Mouse (Mus musculus) lung, embryonic 14.5 days (tissue): Measurements from ENCODE around the gene Lrrc3c. TPM values are rescaled to one million over a fixed set of nuclear protein-coding genes. Genes with fewer than 3 reads are reported as not detected.

Experiments used
- ATAC-seq: fragments of 200-750 bp; cut with Nextera tagmentation; 2 replicates; pipeline ENCODE4 v1.8.0; 2017; ENCODE audit warnings: mild to moderate bottlenecking, moderate TSS enrichment, moderate library complexity; ENCODE audit not compliant: insufficient read depth
- DNase-seq: peaks from one replicate; pipeline ENCODE4 v3.0.0-alpha.2; 2015
- H3K27ac ChIP-seq: fragments of 300-500 bp; sonication (generic); 2 replicates; pipeline ENCODE4 v1.5.1; 2014; ENCODE audit warnings: low read depth, mild to moderate bottlenecking, moderate library complexity
- H3K27me3 ChIP-seq: fragments of 300-500 bp; sonication (generic); 2 replicates; pipeline ENCODE4 v1.6.1; 2014; ENCODE audit warnings: low read length, control low read depth; ENCODE audit not compliant: insufficient read depth
- H3K36me3 ChIP-seq: fragments of 300-500 bp; sonication (generic); 2 replicates; pipeline ENCODE4 v1.6.1; 2014; ENCODE audit warnings: control low read depth; ENCODE audit not compliant: insufficient read depth
- H3K4me1 ChIP-seq: fragments of 300-500 bp; sonication (generic); 2 replicates; pipeline ENCODE4 v1.6.1; 2014; ENCODE audit warnings: antibody characterized with exemption, control low read depth; ENCODE audit not compliant: insufficient read depth
- H3K4me2 ChIP-seq: fragments of 300-500 bp; sonication (generic); 2 replicates; pipeline ENCODE4 v1.6.1; 2014; ENCODE audit warnings: mild to moderate bottlenecking
- H3K4me3 ChIP-seq: fragments of 300-500 bp; sonication (generic); 2 replicates; pipeline ENCODE4 v1.5.1; 2014; ENCODE audit warnings: low read depth, low read length
- H3K9ac ChIP-seq: fragments of 300-500 bp; sonication (generic); 2 replicates; pipeline ENCODE4 v1.6.1; 2014
- H3K9me3 ChIP-seq: fragments of 300-500 bp; sonication (generic); 2 replicates; pipeline ENCODE4 v1.6.1; 2016; ENCODE audit warnings: low read depth, low read length, control low read depth
- CTCF ChIP-seq: IDR thresholded peaks from 2 replicates; pipeline ENCODE4 v1.5.1; 2016; ENCODE audit warnings: antibody characterized with exemption, low read depth
- WGBS: fragments of 180-500 bp; shearing (Covaris S2); extraction: QIAGEN DNeasy Blood & Tissue Kit; methylation state at CpG from one replicate; pipeline ENCODE4 v1.1.7; 2014; 5-methylcytosine and 5-hydroxymethylcytosine counted together
- polyA plus RNA-seq: library from polyadenylated mRNA; unstranded; fragments of >200 nt; fragmentation: Nextera tagmentation; extraction: Ambion mirVana; gene quantifications from 2 replicates; pipeline ENCODE4 v1.2.1, GENCODE M21; 2014

Lrrc3c gene
- polyA plus RNA-seq, 1 experiment from 2014 or later, result not detected

GRCm38 (mm10) chr11:98581286-98582029 is 16.6 kb upstream of the Lrrc3c start:
- H3K36me3 ChIP-seq, result peaks cover 30% of the 10 kb centered on the region
- TF ChIP-seq CTCF, result no peak
- no peak overlapping the region for H3K9ac ChIP-seq
- no peaks in the 10 kb centered on the region for H3K27me3 ChIP-seq
- 0 out of 2 replicates have a peak overlapping the region, but pooled peaks have one; percentile 33 for H3K4me2 ChIP-seq
- H3K9me3 ChIP-seq, result no peaks in the 10 kb centered on the region
- DNase-seq (no peak), ATAC-seq (no peak)
- H3K4me3 ChIP-seq, result no peak overlapping the region
- H3K27ac ChIP-seq, result no peak overlapping the region
- H3K4me1 ChIP-seq, result 0 out of 2 replicates have a peak, but pooled peaks cover 3% of the 10 kb centered on the region
- WGBS, result 69% methylated on average over 17 of the region's 17 CpGs

GRCm38 (mm10) chr11:98582030-98582388 is 16.1 kb upstream of the Lrrc3c start:
- H3K9me3 ChIP-seq, result no peaks in the 10 kb centered on the region
- no peak for DNase-seq
- 0 out of 2 replicates have a peak, but pooled peaks cover 3% of the 10 kb centered on the region for H3K4me1 ChIP-seq
- no peak for ATAC-seq
- TF ChIP-seq CTCF, result no peak
- H3K36me3 ChIP-seq, result peaks cover 30% of the 10 kb centered on the region
- H3K9ac ChIP-seq, result no peak overlapping the region
- H3K4me2 ChIP-seq, result peak overlapping the region; percentile 33; the same call in 1 of the 2 replicates
- no peak overlapping the region for H3K4me3 ChIP-seq
- no peak overlapping the region; the same call in 1 of the 2 replicates for H3K27ac ChIP-seq
- 85% methylated on average over 8 of the region's 8 CpGs for WGBS
- no peaks in the 10 kb centered on the region for H3K27me3 ChIP-seq

DNA sequence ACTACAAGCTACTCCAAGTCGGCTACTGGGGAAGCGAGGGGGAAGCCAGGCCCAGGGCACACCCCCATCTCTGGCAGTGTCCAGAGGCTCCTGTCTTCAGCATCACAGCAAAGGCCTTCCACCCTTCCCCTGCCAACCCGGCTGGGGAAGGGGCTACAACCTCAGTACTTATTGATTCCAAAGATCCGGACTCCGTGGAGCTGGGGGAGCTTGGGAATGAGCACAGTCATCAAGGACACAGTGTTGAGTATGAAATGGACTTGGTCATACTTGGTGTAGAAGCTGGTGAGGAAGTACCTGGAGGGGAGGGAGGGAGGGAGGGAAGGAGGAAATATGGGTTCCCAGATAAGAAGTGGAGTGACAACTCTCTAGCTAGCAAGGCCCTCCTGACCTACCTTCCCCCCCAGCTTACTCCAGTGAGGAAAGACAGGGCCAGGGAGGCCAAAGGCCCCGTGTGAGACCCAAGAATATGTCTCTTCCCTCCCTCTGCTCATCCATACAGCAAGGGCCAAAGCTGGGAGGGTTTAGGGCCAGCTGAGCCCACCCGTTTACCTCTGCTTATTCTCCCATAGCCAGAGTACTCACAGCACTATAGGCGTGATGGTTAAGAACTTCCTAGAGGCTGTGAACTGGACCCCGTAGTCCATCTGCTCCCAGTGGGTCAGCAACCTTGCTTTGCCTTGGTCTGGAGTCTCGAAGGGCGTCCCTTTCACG is 15.4 kb upstream of the Lrrc3c start:
- Histone ChIP-seq H3K4me2 (peak overlapping the region; percentile 33; the same call in 1 of the 2 replicates), H3K4me1 (peaks cover 6% of the 10 kb centered on the region), H3K9me3 (no peaks in the 10 kb centered on the region), H3K4me3 (no peak overlapping the region), H3K27me3 (no peaks in the 10 kb centered on the region), H3K27ac (peak overlapping the region; percentile 48; the same call in 1 of the 2 replicates), H3K9ac (peak overlapping the region; percentile 20; the same call in 1 of the 2 replicates), H3K36me3 (peaks cover 30% of the 10 kb centered on the region)
- DNase-seq (no peak), ATAC-seq (no peak)
- no peak for TF ChIP-seq CTCF
- WGBS, result 80% methylated on average over 12 of the region's 12 CpGs

DNA sequence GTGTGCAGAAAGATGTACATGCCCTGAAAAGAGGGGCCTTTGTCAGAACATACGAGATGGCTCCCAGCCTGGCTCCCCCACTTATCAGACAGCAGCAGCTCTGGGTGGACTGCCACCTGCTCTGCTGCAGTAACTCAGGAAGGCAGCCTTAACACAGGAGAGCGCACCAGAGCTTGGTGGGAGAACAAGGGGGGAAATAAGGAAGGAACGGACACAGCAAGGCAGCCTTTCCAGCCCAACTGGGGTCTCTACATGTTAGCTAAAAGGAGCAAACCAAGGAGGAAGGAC is 14.9 kb upstream of the Lrrc3c start:
- Histone ChIP-seq H3K9ac (no peak overlapping the region), H3K27me3 (no peaks in the 10 kb centered on the region), H3K4me1 (peaks cover 6% of the 10 kb centered on the region), H3K9me3 (no peaks in the 10 kb centered on the region), H3K4me3 (no peak overlapping the region), H3K27ac (peak overlapping the region; percentile 48; the same call in 1 of the 2 replicates), H3K36me3 (peaks cover 30% of the 10 kb centered on the region), H3K4me2 (no peak overlapping the region)
- TF ChIP-seq CTCF, result no peak
- ATAC-seq (no peak), DNase-seq (no peak)
- 90% methylated on average over 3 of the region's 3 CpGs for WGBS

DNA sequence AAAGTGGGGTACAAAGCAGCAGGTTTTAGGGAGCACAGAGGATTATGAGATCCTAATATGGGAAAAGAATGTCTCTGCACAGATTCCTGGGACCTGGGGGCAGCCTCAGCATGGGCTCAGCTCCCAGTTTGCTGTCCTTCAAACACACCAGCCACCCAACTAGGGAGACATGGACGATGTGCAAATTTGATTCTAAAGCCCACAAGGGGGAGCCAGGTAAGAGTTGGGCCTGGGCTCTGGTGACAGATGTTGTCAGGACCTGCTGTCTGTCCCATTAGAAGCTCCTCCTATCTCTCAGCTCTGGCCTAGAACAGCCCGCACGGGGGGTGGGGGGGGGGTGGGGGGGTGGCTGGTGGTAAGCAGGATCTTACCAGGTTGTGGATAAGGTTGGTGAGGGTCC is 14.5 kb upstream of the Lrrc3c start:
- Histone ChIP-seq H3K9ac (no peak overlapping the region), H3K4me3 (no peak overlapping the region), H3K27ac (no peak overlapping the region; the same call in 1 of the 2 replicates), H3K4me1 (peaks cover 6% of the 10 kb centered on the region), H3K4me2 (no peak overlapping the region), H3K36me3 (peaks cover 30% of the 10 kb centered on the region), H3K27me3 (no peaks in the 10 kb centered on the region), H3K9me3 (no peaks in the 10 kb centered on the region)
- WGBS, result 25% methylated on average over 3 of the region's 3 CpGs
- ATAC-seq (no peak), DNase-seq (no peak)
- TF ChIP-seq CTCF, result 0 out of 2 replicates have a peak, but pooled peaks have one; percentile 4

- 53% methylated on average over 1 of the region's 1 CpGs for WGBS
- Histone ChIP-seq H3K9ac (no peak overlapping the region), H3K27ac (no peak overlapping the region), H3K4me2 (no peak overlapping the region), H3K4me1 (peaks cover 6% of the 10 kb centered on the region), H3K36me3 (peaks cover 30% of the 10 kb centered on the region), H3K4me3 (no peak overlapping the region), H3K9me3 (no peaks in the 10 kb centered on the region), H3K27me3 (no peaks in the 10 kb centered on the region)
- ATAC-seq (no peak), DNase-seq (no peak)
- no peak for TF ChIP-seq CTCF
Measured at GRCm38 (mm10) chr11:98584146-98584545, 13.9 kb upstream of the Lrrc3c start.

GRCm38 (mm10) chr11:98584629-98585177 is 13.4 kb upstream of the Lrrc3c start:
- H3K4me1 ChIP-seq, result peaks cover 6% of the 10 kb centered on the region
- DNase-seq, result no peak
- no peak overlapping the region for H3K9ac ChIP-seq
- no peak for ATAC-seq
- no peak overlapping the region for H3K4me3 ChIP-seq
- H3K27me3 ChIP-seq, result no peaks in the 10 kb centered on the region
- no peaks in the 10 kb centered on the region for H3K9me3 ChIP-seq
- peak overlapping the region; percentile 86; the same call in 1 of the 2 replicates for H3K4me2 ChIP-seq
- 83% methylated on average over 6 of the region's 6 CpGs for WGBS
- H3K27ac ChIP-seq, result no peak overlapping the region
- peaks cover 30% of the 10 kb centered on the region for H3K36me3 ChIP-seq
- no peak for TF ChIP-seq CTCF
